Mouse (Mus musculus): ENCODE measurements around the gene Ryr1.

GRCm38 (mm10) chr7:28957997-28958725 is 166.8 kb downstream of the Ryr1 start:
- no peak for TF ChIP-seq CTCF (IDR thresholded peaks at IDR 0.05; ENCODE audit: control insufficient read depth, insufficient read depth, insufficient replicate concordance, low read depth, low read length)
- TF ChIP-seq POLR2A (IDR thresholded peaks at IDR 0.05; ENCODE audit: control insufficient read depth, low read depth, low read length): no peak
